Mouse (Mus musculus): Measurements from ENCODE around the gene Usp12. TPM values are rescaled to one million over a fixed set of nuclear protein-coding genes. Genes with fewer than 3 reads are reported as not detected.

Usp12 gene
- polyA plus RNA-seq, 1 experiment from 2014 or later = 13.0 TPM

GRCm38 (mm10) chr5:146771982-146772381 lies 22.8 kb downstream of the Usp12 start:
- no peaks in the 10 kb centered on the region for H3K27me3 ChIP-seq
- no peak overlapping the region for H3K27ac ChIP-seq
- H3K4me1 ChIP-seq = peaks cover 6% of the 10 kb centered on the region; the same call in 1 of the 2 replicates
- H3K36me3 ChIP-seq = peaks cover 10% of the 10 kb centered on the region
- no peak overlapping the region for H3K4me3 ChIP-seq
- H3K9ac ChIP-seq = no peak overlapping the region
- H3K4me2 ChIP-seq = no peak overlapping the region
- 62% methylated on average over 11 of the region's 11 CpGs for WGBS
- no peak for ATAC-seq (ENCODE audit: insufficient number of reproducible peaks, insufficient read depth, low FRiP score, low TSS enrichment, low read depth)
- H3K9me3 ChIP-seq = no peaks in the 10 kb centered on the region

GRCm38 (mm10) chr5:146770002-146770848 lies 24.6 kb downstream of the Usp12 start:
- 75% methylated on average over 15 of the region's 15 CpGs for WGBS

DNA sequence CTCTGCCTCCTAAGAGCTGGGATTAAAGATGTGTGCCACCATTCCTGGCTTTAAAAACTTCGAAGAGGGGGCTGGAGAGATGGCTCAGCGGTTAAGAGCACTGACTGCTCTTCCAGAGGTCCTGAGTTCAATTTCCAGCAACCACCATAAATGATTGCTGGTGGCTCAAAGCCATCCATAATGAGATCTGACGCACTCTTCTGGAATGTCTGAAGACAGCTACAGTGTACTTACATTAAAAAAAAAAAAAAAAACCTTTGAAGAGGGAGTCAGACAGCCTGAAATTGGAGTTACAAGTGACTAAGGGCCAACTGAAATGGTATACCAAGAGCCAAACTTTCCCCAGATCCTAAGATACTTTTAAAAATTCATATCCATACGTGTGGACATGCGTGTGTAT lies 29.0 kb downstream of the Usp12 start:
- H3K27ac ChIP-seq = no peak overlapping the region
- WGBS = 90% methylated on average over 5 of the region's 5 CpGs
- H3K9me3 ChIP-seq = no peaks in the 10 kb centered on the region
- no peak overlapping the region for H3K4me2 ChIP-seq
- ATAC-seq (ENCODE audit: insufficient number of reproducible peaks, insufficient read depth, low FRiP score, low TSS enrichment, low read depth) = no peak
- peaks cover 51% of the 10 kb centered on the region for H3K36me3 ChIP-seq
- H3K4me3 ChIP-seq = no peak overlapping the region
- no peak overlapping the region for H3K9ac ChIP-seq
- peaks cover 3% of the 10 kb centered on the region; the same call in 1 of the 2 replicates for H3K4me1 ChIP-seq
- no peaks in the 10 kb centered on the region for H3K27me3 ChIP-seq

More at GRCm38 (mm10) chr5:146770002-146770848, 24.6 kb downstream of the Usp12 start:
- no peaks in the 10 kb centered on the region for H3K9me3 ChIP-seq
- H3K9ac ChIP-seq = no peak overlapping the region
- H3K27me3 ChIP-seq = no peaks in the 10 kb centered on the region
- no peak overlapping the region for H3K27ac ChIP-seq
- no peak overlapping the region for H3K4me2 ChIP-seq
- no peak for ATAC-seq (ENCODE audit: insufficient number of reproducible peaks, insufficient read depth, low FRiP score, low TSS enrichment, low read depth)
- H3K4me3 ChIP-seq = no peak overlapping the region
- H3K36me3 ChIP-seq = peaks cover 15% of the 10 kb centered on the region
- H3K4me1 ChIP-seq = peaks cover 6% of the 10 kb centered on the region; the same call in 1 of the 2 replicates

DNA sequence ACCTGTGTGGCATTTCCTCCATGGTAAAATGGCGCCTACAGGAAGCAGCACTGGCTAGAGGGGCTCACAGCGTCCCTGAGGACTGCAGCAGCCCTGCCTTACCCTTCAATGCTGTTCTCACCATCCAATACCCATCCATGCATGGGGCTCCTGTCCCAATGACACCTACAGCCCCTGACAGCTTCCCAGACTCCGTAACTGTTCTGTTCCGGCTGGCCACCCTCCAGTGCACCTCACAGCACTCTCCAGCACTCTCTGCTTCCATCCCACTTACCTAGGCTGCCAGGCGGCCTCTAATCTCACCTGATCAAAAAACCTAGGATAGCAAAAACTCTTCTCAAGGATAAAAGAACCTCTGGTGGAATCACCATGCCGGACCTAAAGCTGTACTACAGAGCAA lies 35.6 kb downstream of the Usp12 start:
- Histone ChIP-seq H3K4me2 (no peak overlapping the region), H3K27me3 (no peaks in the 10 kb centered on the region), H3K4me3 (no peak overlapping the region), H3K36me3 (peaks cover 52% of the 10 kb centered on the region), H3K4me1 (no peaks in the 10 kb centered on the region), H3K9ac (no peak overlapping the region), H3K27ac (no peak overlapping the region), H3K9me3 (no peaks in the 10 kb centered on the region)
- WGBS = 84% methylated on average over 6 of the region's 6 CpGs
- no peak for ATAC-seq (ENCODE audit: insufficient number of reproducible peaks, insufficient read depth, low FRiP score, low TSS enrichment, low read depth)

DNA sequence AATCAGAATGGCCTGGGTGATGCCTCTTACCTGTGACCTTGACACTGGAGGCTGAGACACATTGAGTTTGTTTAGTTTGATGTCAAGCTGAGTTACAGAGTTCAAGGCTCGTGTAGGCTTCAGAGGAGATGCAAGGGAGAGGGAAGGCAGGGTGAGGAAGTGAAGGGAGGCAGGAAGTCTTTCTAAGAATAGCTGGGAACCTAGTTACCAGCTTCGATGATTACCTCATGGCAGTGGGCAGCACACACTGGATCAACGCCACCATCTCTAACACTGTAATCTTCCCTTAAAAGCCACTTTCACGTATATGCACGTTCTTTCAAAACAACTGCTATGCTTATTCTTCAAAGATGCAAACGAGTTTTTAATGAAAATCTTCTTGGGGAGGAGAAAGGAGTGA lies 36.9 kb downstream of the Usp12 start:
- no peak overlapping the region for H3K9ac ChIP-seq
- no peak for ATAC-seq (ENCODE audit: insufficient number of reproducible peaks, insufficient read depth, low FRiP score, low TSS enrichment, low read depth)
- H3K4me3 ChIP-seq = no peak overlapping the region
- no peaks in the 10 kb centered on the region for H3K4me1 ChIP-seq
- H3K27me3 ChIP-seq = no peaks in the 10 kb centered on the region
- no peaks in the 10 kb centered on the region for H3K9me3 ChIP-seq
- no peak overlapping the region for H3K4me2 ChIP-seq
- H3K27ac ChIP-seq = no peak overlapping the region
- 79% methylated on average over 6 of the region's 6 CpGs for WGBS
- H3K36me3 ChIP-seq = peaks cover 52% of the 10 kb centered on the region

DNA sequence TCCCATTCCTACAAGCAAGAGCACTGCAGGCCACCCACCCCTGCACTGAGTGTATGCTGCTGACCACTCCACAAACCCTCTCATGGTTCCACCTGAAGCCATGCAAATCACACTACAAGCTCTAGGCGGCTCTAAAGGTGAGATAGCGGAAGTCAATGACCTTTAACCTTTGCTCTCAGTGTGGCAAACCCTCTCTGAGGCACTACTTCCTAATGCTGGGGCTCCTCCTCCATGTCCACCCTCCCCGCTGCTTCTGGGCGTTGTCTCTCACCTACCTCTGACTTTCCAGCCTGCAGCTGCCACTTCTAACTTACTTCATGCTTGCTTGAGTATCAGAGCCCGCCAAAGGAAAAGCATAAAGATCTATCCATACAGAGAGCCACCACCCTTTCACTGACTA lies 37.5 kb downstream of the Usp12 start:
- H3K36me3 ChIP-seq = peaks cover 50% of the 10 kb centered on the region
- 86% methylated on average over 5 of the region's 5 CpGs for WGBS
- ATAC-seq (ENCODE audit: insufficient number of reproducible peaks, insufficient read depth, low FRiP score, low TSS enrichment, low read depth) = no peak

DNA sequence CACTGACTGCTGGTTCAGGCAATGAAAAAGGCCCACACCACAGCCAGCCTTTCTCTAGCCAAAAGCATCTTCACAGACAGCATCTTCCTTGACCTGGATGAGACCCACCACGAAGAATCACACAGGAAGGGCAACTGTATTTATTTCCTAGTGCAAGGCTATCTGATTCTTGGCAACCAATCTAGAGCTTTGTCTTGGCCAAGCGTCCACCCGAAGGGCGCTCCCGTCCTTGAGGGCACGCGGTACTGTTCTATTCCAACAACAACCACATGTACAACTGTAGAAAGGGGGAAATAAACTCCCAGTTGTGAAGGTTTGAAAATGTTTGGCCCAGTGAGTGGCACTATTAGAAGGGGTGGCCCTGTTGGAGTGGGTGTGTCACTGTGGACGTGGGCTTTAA lies 41.6 kb downstream of the Usp12 start:
- Histone ChIP-seq H3K27me3 (no peaks in the 10 kb centered on the region), H3K27ac (no peak overlapping the region), H3K4me3 (no peak overlapping the region), H3K4me2 (no peak overlapping the region), H3K9me3 (no peaks in the 10 kb centered on the region), H3K9ac (no peak overlapping the region), H3K4me1 (no peaks in the 10 kb centered on the region), H3K36me3 (peaks cover 61% of the 10 kb centered on the region)
- WGBS = 93% methylated on average over 8 of the region's 8 CpGs
- no peak for ATAC-seq (ENCODE audit: insufficient number of reproducible peaks, insufficient read depth, low FRiP score, low TSS enrichment, low read depth)

More for the DNA sequence above, 37.5 kb downstream of the Usp12 start:
- no peaks in the 10 kb centered on the region for H3K9me3 ChIP-seq
- H3K4me1 ChIP-seq = no peaks in the 10 kb centered on the region
- H3K27ac ChIP-seq = no peak overlapping the region
- no peak overlapping the region for H3K4me2 ChIP-seq
- H3K9ac ChIP-seq = no peak overlapping the region
- H3K4me3 ChIP-seq = no peak overlapping the region
- H3K27me3 ChIP-seq = no peaks in the 10 kb centered on the region

DNA sequence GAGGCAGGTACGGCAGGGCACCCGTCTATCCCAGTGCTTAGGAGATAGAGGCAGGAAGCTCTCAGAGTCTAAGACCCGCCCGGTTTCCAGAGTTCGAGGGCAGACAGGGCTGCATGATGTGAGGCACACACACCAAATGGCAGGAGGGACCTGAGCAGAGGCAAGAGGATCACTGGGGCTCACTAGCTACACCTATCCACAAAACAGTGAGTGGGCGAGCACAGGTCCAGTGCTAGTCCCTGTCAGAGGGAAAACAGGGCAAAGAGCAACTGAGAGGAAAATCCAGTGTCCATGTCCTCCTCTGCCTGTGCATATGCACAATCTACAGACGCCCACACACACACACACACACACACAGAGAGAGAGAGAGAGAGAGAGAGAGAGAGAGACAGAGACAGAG lies 43.8 kb downstream of the Usp12 start:
- 87% methylated on average over 7 of the region's 7 CpGs for WGBS

DNA sequence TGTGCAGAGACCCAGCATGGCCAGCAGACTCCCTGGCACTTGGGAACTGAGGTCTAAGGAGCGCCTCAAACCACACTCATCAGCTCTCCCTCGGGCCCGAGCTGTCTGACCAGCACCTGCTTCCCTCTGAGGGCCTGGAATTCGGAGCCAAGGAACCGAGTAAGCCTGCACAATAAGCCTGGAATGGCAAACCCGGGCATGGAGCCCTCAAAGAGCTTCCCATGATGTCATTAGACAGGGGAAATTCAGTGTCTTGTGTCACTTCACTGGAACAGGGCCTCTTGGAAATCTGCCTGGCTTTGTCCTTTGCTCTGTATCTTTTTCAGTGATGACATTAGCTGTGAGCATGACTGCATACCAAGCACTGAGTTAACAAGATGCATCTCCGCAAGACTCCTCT lies 44.5 kb downstream of the Usp12 start:
- no peak for ATAC-seq (ENCODE audit: insufficient number of reproducible peaks, insufficient read depth, low FRiP score, low TSS enrichment, low read depth)
- H3K27ac ChIP-seq = no peak overlapping the region
- WGBS = 89% methylated on average over 7 of the region's 7 CpGs
- H3K4me3 ChIP-seq = no peak overlapping the region
- H3K36me3 ChIP-seq = peaks cover 58% of the 10 kb centered on the region
- no peak overlapping the region for H3K4me2 ChIP-seq
- H3K4me1 ChIP-seq = no peaks in the 10 kb centered on the region
- no peaks in the 10 kb centered on the region for H3K27me3 ChIP-seq
- no peak overlapping the region for H3K9ac ChIP-seq
- H3K9me3 ChIP-seq = no peaks in the 10 kb centered on the region

More for the DNA sequence above, 43.8 kb downstream of the Usp12 start:
- H3K4me3 ChIP-seq = no peak overlapping the region
- H3K4me2 ChIP-seq = no peak overlapping the region
- H3K9ac ChIP-seq = no peak overlapping the region
- no peak overlapping the region for H3K27ac ChIP-seq
- peaks cover 61% of the 10 kb centered on the region for H3K36me3 ChIP-seq
- no peak for ATAC-seq (ENCODE audit: insufficient number of reproducible peaks, insufficient read depth, low FRiP score, low TSS enrichment, low read depth)
- no peaks in the 10 kb centered on the region for H3K27me3 ChIP-seq
- no peaks in the 10 kb centered on the region for H3K9me3 ChIP-seq
- H3K4me1 ChIP-seq = no peaks in the 10 kb centered on the region

DNA sequence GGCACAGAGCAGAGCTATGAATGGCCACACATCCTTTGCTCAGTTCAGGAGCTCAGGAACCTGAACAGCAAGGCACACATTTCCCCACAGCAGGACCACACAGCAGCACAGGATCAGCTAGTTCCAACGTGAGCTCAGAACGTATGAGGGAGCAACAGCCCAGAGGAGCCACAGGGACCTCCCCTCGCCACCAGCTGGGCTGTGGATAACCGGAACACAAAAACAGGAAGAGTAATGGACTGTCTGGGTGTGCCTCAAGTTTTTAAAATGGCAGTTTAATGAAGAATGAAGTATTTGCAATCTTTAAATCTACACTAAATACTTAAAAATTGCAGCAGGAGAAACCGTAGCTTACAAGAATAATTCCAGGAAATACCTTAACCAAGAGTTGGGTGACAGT lies 44.9 kb downstream of the Usp12 start:
- H3K36me3 ChIP-seq = peaks cover 58% of the 10 kb centered on the region
- ATAC-seq (ENCODE audit: insufficient number of reproducible peaks, insufficient read depth, low FRiP score, low TSS enrichment, low read depth) = no peak
- WGBS = 84% methylated on average over 5 of the region's 5 CpGs

DNA sequence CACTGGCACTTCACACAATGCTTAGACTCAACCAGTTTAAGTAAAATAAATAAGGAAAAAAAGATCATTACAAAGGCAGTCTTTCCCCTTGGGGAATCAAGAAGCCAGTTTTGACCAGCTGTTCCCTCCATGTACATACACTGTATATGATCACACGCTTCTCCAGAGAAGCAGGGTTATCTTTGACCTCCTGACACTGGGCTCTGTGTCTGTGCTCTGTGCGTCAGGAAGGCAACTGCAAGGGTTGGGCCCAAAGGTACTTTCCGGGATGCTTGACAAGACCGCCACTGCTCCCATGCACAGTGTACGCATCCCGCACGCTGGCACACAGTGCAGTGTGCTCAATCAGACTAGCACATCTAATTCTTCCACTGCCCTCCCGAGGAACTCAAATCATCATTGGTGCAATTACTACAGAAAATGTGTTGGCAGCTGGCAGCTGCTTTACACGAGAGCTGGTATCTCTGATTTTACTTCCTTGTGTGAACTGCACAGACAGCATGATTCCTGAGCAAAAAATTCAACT lies 57.8 kb downstream of the Usp12 start:
- Histone ChIP-seq H3K4me1 (no peaks in the 10 kb centered on the region), H3K9me3 (no peaks in the 10 kb centered on the region), H3K9ac (no peak overlapping the region), H3K27me3 (no peaks in the 10 kb centered on the region), H3K36me3 (peaks cover 67% of the 10 kb centered on the region), H3K4me2 (no peak overlapping the region), H3K27ac (no peak overlapping the region), H3K4me3 (no peak overlapping the region)
- WGBS = 89% methylated on average over 9 of the region's 9 CpGs
- no peak for ATAC-seq (ENCODE audit: insufficient number of reproducible peaks, insufficient read depth, low FRiP score, low TSS enrichment, low read depth)

More for the DNA sequence above, 44.9 kb downstream of the Usp12 start:
- H3K27ac ChIP-seq = no peak overlapping the region
- no peak overlapping the region for H3K4me3 ChIP-seq
- H3K27me3 ChIP-seq = no peaks in the 10 kb centered on the region
- H3K9me3 ChIP-seq = no peaks in the 10 kb centered on the region
- no peak overlapping the region for H3K4me2 ChIP-seq
- no peaks in the 10 kb centered on the region for H3K4me1 ChIP-seq
- H3K9ac ChIP-seq = no peak overlapping the region

GRCm38 (mm10) chr5:146736348-146736747 lies 58.5 kb downstream of the Usp12 start:
- no peak overlapping the region for H3K4me2 ChIP-seq
- ATAC-seq (ENCODE audit: insufficient number of reproducible peaks, insufficient read depth, low FRiP score, low TSS enrichment, low read depth) = no peak
- no peak overlapping the region for H3K4me3 ChIP-seq
- WGBS = 83% methylated on average over 18 of the region's 18 CpGs
- H3K27ac ChIP-seq = no peak overlapping the region
- H3K36me3 ChIP-seq = peaks cover 66% of the 10 kb centered on the region
- H3K27me3 ChIP-seq = no peaks in the 10 kb centered on the region
- H3K9ac ChIP-seq = no peak overlapping the region
- no peaks in the 10 kb centered on the region for H3K9me3 ChIP-seq
- no peaks in the 10 kb centered on the region for H3K4me1 ChIP-seq

Data from embryonic facial prominence, embryonic 13.5 days (tissue).